Mouse (Mus musculus): ENCODE data around the gene Enoph1. TPM values are rescaled to one million over a fixed set of nuclear protein-coding genes. Genes with fewer than 3 reads are reported as not detected.

Gene Enoph1
- polyA plus RNA-seq, 1 experiment from 2014 or later = 49.8 TPM

DNA sequence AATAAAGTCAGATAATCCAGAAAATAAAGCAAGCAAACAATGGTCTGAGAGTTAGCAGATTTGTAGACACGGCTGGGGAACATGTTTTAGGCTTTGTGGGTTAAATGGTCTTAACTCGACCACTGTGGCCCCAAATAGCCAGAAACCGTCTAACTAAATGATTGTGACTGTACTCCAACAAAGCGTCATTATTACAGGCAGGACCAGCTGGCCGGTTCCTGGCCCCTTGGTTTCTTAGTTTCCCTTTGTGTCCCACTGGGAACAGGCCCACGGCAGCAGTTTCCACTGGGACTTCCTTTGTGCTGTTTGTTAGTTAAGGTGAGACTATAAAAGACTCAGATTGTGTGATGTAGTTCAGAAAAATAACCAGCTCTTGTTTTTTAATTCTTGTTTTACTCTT is 18.9 kb downstream of the Enoph1 start:
- Histone ChIP-seq H3K36me3 (peaks cover 48% of the 10 kb centered on the region), H3K4me3 (no peak overlapping the region), H3K27me3 (no peaks in the 10 kb centered on the region), H3K9ac (no peak overlapping the region), H3K9me3 (no peaks in the 10 kb centered on the region), H3K27ac (0 out of 2 replicates have a peak overlapping the region, but pooled peaks have one; percentile 44), H3K4me2 (replicated peaks) (no peak overlapping the region), H3K4me1 (peaks cover 36% of the 10 kb centered on the region)
- no peak for ATAC-seq (ENCODE audit: low FRiP score, low read depth)
- 20% methylated on average over 6 of the region's 6 CpGs for WGBS

DNA sequence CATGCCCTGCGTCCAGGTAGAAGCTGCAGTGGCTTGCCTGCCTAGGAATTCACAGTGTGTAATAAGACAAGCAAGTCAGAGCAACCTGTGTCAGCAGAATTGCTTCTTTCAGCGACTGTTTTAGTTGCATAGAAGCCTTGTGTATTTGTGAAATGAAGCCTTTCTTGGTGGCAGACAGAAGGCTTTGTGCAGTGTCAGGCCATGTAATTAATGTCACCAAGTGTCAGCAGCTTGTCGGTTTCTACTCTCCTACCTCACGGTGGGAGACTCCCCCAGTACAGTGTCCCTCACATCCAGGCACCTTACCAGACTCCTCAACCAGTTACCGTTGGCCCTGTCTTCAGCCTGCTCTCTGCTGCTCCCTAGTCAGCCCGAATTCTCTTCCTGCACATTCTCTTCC is 19.5 kb downstream of the Enoph1 start:
- Histone ChIP-seq H3K36me3 (peaks cover 53% of the 10 kb centered on the region), H3K4me3 (no peak overlapping the region), H3K4me1 (peaks cover 33% of the 10 kb centered on the region), H3K27ac (peak overlapping the region; percentile 34; the same call in 1 of the 2 replicates), H3K27me3 (no peaks in the 10 kb centered on the region), H3K4me2 (replicated peaks) (no peak overlapping the region), H3K9ac (no peak overlapping the region), H3K9me3 (no peaks in the 10 kb centered on the region)
- no peak for ATAC-seq (ENCODE audit: low FRiP score, low read depth)
- WGBS = 54% methylated on average over 6 of the region's 6 CpGs

DNA sequence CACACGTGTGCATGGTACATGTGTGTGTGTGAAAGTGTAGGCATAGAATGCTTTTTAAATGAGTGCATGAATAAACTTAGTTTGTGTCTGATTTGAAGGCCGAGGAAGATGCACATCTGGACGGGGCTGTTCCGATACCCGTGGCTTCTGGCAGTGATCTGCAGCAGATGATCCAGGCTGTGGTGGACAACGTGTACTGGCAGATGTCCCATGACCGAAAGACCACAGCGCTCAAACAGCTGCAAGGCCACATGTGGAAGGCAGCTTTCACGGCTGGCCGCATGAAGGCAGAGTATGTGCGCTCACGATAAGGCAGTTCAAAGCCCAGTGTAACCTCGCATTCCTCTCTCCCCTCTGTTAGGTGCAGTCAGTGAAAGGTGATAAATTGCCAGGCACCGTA is 21.1 kb downstream of the Enoph1 start:
- ATAC-seq (ENCODE audit: low FRiP score, low read depth) = no peak
- Histone ChIP-seq H3K9me3 (no peaks in the 10 kb centered on the region), H3K4me1 (peaks cover 19% of the 10 kb centered on the region), H3K4me2 (replicated peaks) (no peak overlapping the region), H3K4me3 (no peak overlapping the region), H3K27ac (no peak overlapping the region), H3K9ac (no peak overlapping the region), H3K27me3 (no peaks in the 10 kb centered on the region), H3K36me3 (peaks cover 66% of the 10 kb centered on the region)
- 94% methylated on average over 14 of the region's 14 CpGs for WGBS

DNA sequence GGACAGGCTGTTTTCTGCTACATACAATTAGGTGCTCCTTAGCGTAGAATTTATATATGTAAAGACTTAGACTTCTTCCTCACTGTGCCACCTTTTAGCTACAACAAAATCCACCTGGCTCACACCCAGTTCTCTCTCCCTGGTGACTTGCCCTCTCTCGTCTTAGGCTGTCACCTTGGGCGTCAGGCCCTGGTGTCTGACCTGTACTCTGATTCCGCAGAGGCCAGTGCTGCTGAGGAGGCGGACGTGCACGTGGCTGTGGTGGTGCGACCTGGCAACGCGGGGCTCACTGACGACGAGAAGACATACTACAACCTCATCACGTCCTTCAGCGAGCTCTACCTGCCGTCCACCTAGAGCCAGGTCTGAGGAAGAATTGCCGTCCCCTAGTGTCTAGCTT is 27.8 kb downstream of the Enoph1 start:
- H3K4me1 ChIP-seq = no peaks in the 10 kb centered on the region
- no peaks in the 10 kb centered on the region for H3K9me3 ChIP-seq
- H3K9ac ChIP-seq = no peak overlapping the region
- peaks cover 66% of the 10 kb centered on the region for H3K36me3 ChIP-seq
- no peak overlapping the region for H3K4me2 ChIP-seq (replicated peaks)
- H3K27me3 ChIP-seq = no peaks in the 10 kb centered on the region
- ATAC-seq (ENCODE audit: low FRiP score, low read depth) = no peak
- 93% methylated on average over 16 of the region's 16 CpGs for WGBS
- no peak overlapping the region for H3K4me3 ChIP-seq
- H3K27ac ChIP-seq = no peak overlapping the region

DNA sequence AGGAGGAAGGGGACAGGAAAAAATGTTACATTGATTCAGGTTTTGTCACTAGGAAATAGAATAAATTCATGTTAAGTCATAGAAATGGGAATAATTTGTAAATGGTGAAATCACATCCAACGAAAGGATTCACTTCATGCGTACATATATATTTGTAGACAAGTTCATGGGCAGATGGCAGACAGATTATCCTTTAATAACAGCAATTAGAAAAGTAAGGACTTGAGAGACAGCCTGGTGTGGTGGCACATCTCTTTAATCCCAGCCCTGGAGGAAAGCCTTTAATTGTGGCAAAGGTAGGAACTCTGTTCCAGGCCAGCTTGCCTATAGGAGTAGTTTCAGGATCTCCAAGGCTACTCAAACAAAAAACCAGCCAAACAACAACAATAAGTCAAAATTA is 29.7 kb downstream of the Enoph1 start:
- Histone ChIP-seq H3K4me1 (no peaks in the 10 kb centered on the region), H3K36me3 (peaks cover 60% of the 10 kb centered on the region), H3K27ac (no peak overlapping the region), H3K9ac (no peak overlapping the region), H3K9me3 (no peaks in the 10 kb centered on the region), H3K4me3 (no peak overlapping the region), H3K4me2 (replicated peaks) (no peak overlapping the region), H3K27me3 (no peaks in the 10 kb centered on the region)
- no peak for ATAC-seq (ENCODE audit: low FRiP score, low read depth)
- 97% methylated on average over 2 of the region's 2 CpGs for WGBS

DNA sequence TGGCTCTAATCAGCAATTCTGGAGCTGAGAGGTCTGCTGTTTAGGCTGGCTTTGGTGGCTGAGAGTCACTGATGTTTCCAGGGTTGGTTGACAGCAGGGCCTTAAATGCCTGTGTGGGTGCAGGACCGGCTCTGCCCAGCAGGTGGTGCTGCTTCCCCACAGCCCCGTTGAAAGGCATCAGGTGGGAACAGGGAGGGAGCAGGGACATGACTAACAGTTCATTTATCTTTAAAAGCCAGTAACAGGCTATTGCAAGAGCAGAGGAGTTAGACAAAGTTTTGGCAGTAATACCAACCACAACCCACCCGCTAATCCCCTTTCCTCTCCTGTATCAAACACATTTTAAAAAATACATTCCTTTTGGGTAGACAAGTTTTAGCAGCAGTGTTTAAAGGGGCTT is 30.5 kb downstream of the Enoph1 start:
- Histone ChIP-seq H3K9me3 (no peaks in the 10 kb centered on the region), H3K4me1 (no peaks in the 10 kb centered on the region), H3K9ac (no peak overlapping the region), H3K36me3 (peaks cover 53% of the 10 kb centered on the region), H3K4me3 (no peak overlapping the region), H3K27ac (no peak overlapping the region), H3K27me3 (no peaks in the 10 kb centered on the region), H3K4me2 (replicated peaks) (no peak overlapping the region)
- ATAC-seq (ENCODE audit: low FRiP score, low read depth) = peak; percentile 74; the same call in 1 of the 2 replicates
- WGBS = 26% methylated on average over 3 of the region's 3 CpGs

DNA sequence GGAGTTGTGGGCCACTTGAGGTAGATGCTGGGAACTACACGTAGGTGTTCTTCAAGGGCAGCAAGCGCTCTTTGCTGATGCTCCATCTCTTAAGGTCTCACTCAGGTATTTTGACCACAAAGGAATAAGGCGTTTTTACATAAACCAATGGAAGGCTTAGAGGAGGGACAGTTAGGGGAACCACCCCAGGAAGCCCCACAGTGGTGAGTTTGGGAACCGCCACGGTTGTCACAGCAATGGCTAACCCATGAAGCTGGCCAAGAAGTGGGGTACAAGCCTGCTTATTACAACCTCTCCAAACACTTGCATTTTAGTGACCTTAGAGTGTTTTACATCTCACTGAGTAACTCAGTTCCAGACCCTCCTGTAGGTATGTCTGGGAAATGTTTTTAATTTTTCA is 31.8 kb downstream of the Enoph1 start:
- ATAC-seq (ENCODE audit: low FRiP score, low read depth) = no peak
- Histone ChIP-seq H3K4me3 (no peak overlapping the region), H3K9me3 (no peaks in the 10 kb centered on the region), H3K9ac (no peak overlapping the region), H3K27ac (no peak overlapping the region), H3K4me2 (replicated peaks) (no peak overlapping the region), H3K27me3 (no peaks in the 10 kb centered on the region), H3K4me1 (no peaks in the 10 kb centered on the region), H3K36me3 (peaks cover 41% of the 10 kb centered on the region)
- 93% methylated on average over 5 of the region's 5 CpGs for WGBS

DNA sequence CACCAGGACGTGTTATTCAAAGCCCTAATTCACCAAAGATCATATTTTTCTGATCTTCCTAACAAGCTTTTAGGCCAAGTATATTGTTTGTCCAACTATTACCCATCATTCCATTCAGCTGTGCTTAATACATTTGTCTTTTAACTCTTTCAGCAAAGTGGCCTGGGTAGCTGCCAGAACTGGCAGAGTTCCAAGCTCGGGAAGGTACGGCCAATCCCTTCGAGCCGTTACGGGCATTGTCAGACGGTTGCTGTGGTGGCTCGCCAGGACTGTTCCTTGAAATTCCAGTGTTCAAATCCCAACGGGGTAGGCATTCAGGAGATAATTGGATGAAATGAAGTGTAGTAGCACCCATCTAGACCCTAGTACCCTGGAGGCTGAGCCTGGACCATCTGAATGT is 32.8 kb downstream of the Enoph1 start:
- no peak for ATAC-seq (ENCODE audit: low FRiP score, low read depth)
- no peaks in the 10 kb centered on the region for H3K9me3 ChIP-seq
- peaks cover 3% of the 10 kb centered on the region; the same call in 1 of the 2 replicates for H3K4me1 ChIP-seq
- no peak overlapping the region for H3K9ac ChIP-seq
- 80% methylated on average over 9 of the region's 9 CpGs for WGBS
- no peaks in the 10 kb centered on the region for H3K27me3 ChIP-seq
- H3K36me3 ChIP-seq = peaks cover 31% of the 10 kb centered on the region
- H3K27ac ChIP-seq = no peak overlapping the region
- no peak overlapping the region for H3K4me3 ChIP-seq
- H3K4me2 ChIP-seq (replicated peaks) = no peak overlapping the region

DNA sequence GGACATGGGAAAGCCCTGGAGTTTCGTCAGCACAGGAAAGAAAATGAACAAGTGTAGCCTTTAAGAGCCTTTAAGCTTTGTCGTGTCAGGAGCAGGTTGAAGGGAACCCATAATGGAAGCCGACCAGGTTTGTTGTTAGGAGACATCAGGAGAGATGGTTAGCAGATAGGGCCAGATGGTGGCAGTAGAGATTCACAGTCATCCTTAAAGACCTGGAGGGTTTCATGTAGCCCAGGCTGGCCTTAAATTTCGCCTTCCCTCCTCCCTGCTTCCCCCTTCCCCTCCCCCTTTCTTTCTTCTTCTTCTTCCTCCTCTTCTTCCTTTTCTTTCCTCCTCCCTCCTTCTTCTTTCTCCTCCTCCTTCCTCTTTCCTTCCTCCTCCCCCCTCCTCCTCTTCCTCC is 34.8 kb downstream of the Enoph1 start:
- H3K27me3 ChIP-seq = no peaks in the 10 kb centered on the region
- no peak for ATAC-seq (ENCODE audit: low FRiP score, low read depth)
- no peak overlapping the region for H3K9ac ChIP-seq
- H3K27ac ChIP-seq = no peak overlapping the region
- 60% methylated on average over 4 of the region's 4 CpGs for WGBS
- no peak overlapping the region for H3K4me3 ChIP-seq
- peaks cover 17% of the 10 kb centered on the region for H3K36me3 ChIP-seq
- H3K4me1 ChIP-seq = peaks cover 22% of the 10 kb centered on the region
- no peak overlapping the region for H3K4me2 ChIP-seq (replicated peaks)
- no peaks in the 10 kb centered on the region for H3K9me3 ChIP-seq

DNA sequence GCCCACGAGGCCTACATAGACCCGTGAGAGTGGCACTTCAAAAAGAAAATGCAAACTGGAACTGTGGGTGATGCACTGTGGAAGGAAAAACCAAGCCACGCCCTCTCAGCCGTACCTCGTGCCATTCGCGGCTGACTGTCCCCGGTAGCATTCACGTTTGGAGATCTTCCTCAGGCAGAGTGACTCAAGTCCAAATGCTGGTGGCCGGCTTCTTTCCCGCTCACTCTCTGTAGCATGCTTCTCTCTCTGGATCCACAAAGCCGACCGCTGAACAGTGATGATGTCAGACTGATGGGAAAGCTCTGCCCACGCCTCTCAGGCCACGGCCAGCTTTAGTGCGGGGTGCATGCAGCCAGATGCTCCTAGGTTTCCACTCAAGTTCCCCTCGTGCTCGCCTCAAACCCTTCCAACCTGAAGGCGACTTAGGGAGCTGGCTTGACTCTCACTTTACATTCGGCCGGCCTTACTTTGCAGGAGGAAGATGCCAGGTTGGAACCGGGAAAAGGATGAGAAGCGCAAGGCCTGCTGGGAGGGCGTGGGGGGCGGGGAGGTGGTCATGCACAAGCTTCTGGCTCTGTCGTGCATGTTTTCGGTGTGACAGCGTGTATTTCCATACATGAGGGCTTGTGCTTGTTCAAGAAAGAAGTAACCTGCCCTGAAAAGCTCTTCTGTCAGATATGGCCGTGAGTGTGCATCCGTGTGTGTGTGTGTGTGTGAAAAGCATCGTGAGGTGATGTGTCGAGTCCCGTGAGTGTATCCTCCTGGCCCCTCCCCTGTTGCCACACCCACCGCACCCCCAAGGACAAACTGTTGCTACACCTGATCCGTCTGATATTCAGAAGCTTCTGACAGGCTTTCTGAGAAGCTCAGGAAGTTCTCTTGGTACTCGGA is 39.5 kb downstream of the Enoph1 start:
- peak; percentile 48; the same call in 1 of the 2 replicates for ATAC-seq (ENCODE audit: low FRiP score, low read depth)
- H3K4me2 ChIP-seq (replicated peaks) = peak overlapping the region; percentile 65
- no peak overlapping the region for H3K27ac ChIP-seq

DNA sequence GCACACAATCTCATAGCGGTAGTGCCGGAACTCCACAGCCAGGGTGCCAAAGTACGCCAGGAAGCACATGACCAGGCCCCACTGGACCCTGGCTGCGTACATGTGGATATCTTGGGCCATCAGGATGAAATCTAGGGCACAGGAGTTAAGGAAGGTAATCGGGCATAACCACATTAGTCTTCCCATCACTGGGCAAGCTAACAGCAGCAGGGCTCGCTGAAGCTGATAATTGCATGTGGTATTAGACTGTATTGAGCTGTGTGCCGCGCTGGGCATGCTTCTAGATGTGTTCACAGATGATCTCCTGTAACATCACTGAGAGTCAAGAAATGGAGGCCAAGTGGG is 40.1 kb downstream of the Enoph1 start:
- H3K4me1 ChIP-seq = peaks cover 30% of the 10 kb centered on the region
- H3K36me3 ChIP-seq = no peaks in the 10 kb centered on the region
- no peaks in the 10 kb centered on the region for H3K27me3 ChIP-seq
- WGBS = 84% methylated on average over 8 of the region's 8 CpGs
- H3K27ac ChIP-seq = no peak overlapping the region
- H3K9me3 ChIP-seq = no peaks in the 10 kb centered on the region
- H3K9ac ChIP-seq = no peak overlapping the region
- ATAC-seq (ENCODE audit: low FRiP score, low read depth) = no peak
- peak overlapping the region; percentile 65; the same call in 1 of the 2 replicates for H3K4me2 ChIP-seq (replicated peaks)
- H3K4me3 ChIP-seq = no peak overlapping the region; the same call in 1 of the 2 replicates

More for the DNA sequence above, 39.5 kb downstream of the Enoph1 start:
- Histone ChIP-seq H3K36me3 (no peaks in the 10 kb centered on the region), H3K9ac (peak overlapping the region; percentile 61), H3K9me3 (no peaks in the 10 kb centered on the region), H3K4me3 (peak overlapping the region; percentile 41), H3K4me1 (peaks cover 28% of the 10 kb centered on the region), H3K27me3 (no peaks in the 10 kb centered on the region)
- 30% methylated on average over 36 of the region's 36 CpGs for WGBS

DNA sequence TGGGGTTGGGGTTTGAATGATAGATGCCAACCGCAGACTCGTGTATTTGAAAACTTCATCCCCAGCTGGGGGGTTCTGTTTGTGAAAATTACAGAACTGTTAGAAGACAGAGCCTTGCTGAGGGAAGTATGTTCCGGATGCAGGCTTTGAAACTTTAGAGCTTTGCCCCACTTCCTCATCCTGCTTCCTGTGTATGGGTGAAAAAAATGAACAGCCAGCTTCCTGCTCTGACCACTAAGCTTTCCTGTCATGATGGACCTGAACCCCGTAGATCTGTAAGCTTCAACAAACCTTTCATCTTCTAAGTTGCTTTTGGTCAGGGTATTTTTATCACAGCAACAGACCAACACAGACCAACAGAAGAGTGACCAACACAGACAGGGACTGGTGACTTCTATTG is 42.2 kb downstream of the Enoph1 start:
- Histone ChIP-seq H3K4me3 (no peak overlapping the region), H3K36me3 (no peaks in the 10 kb centered on the region), H3K27me3 (no peaks in the 10 kb centered on the region), H3K4me2 (replicated peaks) (no peak overlapping the region), H3K9me3 (no peaks in the 10 kb centered on the region), H3K9ac (no peak overlapping the region), H3K27ac (no peak overlapping the region), H3K4me1 (peaks cover 41% of the 10 kb centered on the region)
- 82% methylated on average over 4 of the region's 4 CpGs for WGBS
- ATAC-seq (ENCODE audit: low FRiP score, low read depth) = no peak
